Mouse (Mus musculus) brain, embryonic 14.5 days (tissue): ENCODE measurements around the gene Tmem120b.
A peak's percentile ranks its signal among the peaks of the same experiment; 100 is the strongest.

Experiments used
- CTCF ChIP-seq: fragments of 200-500 bp; IDR thresholded peaks from 2 replicates; pipeline ENCODE4 v1.5.1; 2012; ENCODE audit warnings: inconsistent platforms, mild to moderate bottlenecking, moderate library complexity, borderline replicate concordance; ENCODE audit not compliant: insufficient read depth, insufficient read length; ENCODE audit errors: extremely low read depth
- POLR2A ChIP-seq: fragments of 200-500 bp; IDR thresholded peaks from 2 replicates; pipeline ENCODE4 v1.6.1; 2012; ENCODE audit warnings: mild to moderate bottlenecking, inconsistent platforms, borderline replicate concordance; ENCODE audit not compliant: poor library complexity, insufficient read depth, insufficient read length, severe bottlenecking; ENCODE audit errors: extremely low read depth

DNA sequence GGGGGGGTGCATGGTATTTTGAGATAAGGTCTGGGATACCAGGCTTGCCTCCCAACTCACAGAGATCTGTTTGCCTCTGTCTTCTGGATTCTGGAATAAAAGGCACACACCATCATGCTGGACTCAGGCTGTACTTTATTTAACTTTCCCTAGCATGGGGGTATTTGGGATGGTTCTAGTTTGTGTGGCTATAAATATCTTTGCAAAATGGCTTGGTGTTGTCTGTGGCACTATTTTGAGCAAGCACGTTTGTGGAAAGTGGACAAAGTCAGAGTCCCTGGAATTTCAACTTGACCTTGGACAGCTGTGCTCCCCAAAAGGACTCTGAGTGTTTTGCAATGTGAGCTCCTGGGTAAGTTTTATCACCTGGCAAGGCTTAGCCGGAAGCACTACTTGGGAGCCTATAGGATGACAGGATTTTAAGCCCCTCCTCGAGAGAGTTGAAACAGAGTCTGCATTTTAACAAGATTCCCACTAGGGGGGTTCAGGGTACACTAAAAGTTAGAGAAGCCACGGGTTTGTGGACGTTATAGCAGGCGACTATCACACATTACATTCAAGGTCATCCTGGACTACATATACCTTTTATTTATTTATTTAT lies 720 bp upstream of the Tmem120b start:
- TF ChIP-seq CTCF (peak; percentile 18; the same call in 1 of the 2 replicates), POLR2A (no peak)
